Mouse (Mus musculus): Measurements from ENCODE around the gene Ralgapa2. TPM values are rescaled to one million over a fixed set of nuclear protein-coding genes. Genes with fewer than 3 reads are reported as not detected.
A peak's percentile ranks its signal among the peaks of the same experiment; 100 is the strongest.

Gene Ralgapa2
- total and polyA plus RNA-seq, 3 experiments = 9.2 to 9.6 TPM; not detected in 1

- Histone ChIP-seq H3K36me3 (ENCODE audit: control insufficient read depth in 1 of 2, insufficient read depth in 2 of 2, low read length in 2 of 2) (peaks cover 0 to 4% of the 10 kb centered on the region in 2 experiments; a peak in 3 of 4 replicates), H3K27ac (ENCODE audit: control insufficient read depth, low read depth, low read length) (no peak overlapping the region), H3K4me3 (ENCODE audit: control insufficient read depth in 1 of 2, insufficient read depth in 1 of 2, low read depth in 2 of 2, low read length in 2 of 2) (no peak overlapping the region), H3K9ac (ENCODE audit: control insufficient read depth, low read depth, low read length, poor library complexity, severe bottlenecking) (no peak overlapping the region), H3K4me1 (ENCODE audit: control insufficient read depth in 1 of 2, insufficient read depth in 2 of 2, low read length in 2 of 2) (peaks cover 0 to 3% of the 10 kb centered on the region in 2 experiments; a peak in 1 of 4 replicates), H3K9me3 (replicated peaks; ENCODE audit: insufficient read depth, low read length) (no peaks in the 10 kb centered on the region), H3K79me2 (ENCODE audit: control insufficient read depth, insufficient read depth, low read length, poor library complexity) (no peaks in the 10 kb centered on the region), H3K27me3 (ENCODE audit: control insufficient read depth in 1 of 2, insufficient read depth in 2 of 2, low read length in 2 of 2) (no peaks in the 10 kb centered on the region)
- no peak for DNase-seq (ENCODE audit: low read depth, low spot score)
- TF ChIP-seq MYC (IDR thresholded peaks at IDR 0.05; ENCODE audit: low read depth, low read length) (no peak), SIN3A (IDR thresholded peaks at IDR 0.05; ENCODE audit: low read length) (no peak), ETS1 (IDR thresholded peaks at IDR 0.05; ENCODE audit: low read depth, low read length) (no peak), GATA1 (IDR thresholded peaks at IDR 0.05; ENCODE audit: low read depth, low read length) (no peak), MXI1 (IDR thresholded peaks at IDR 0.05; ENCODE audit: low read depth, low read length) (no peak), E2F4 (IDR thresholded peaks at IDR 0.05; ENCODE audit: borderline replicate concordance, low read depth, low read length) (no peak), USF2 (IDR thresholded peaks at IDR 0.05; ENCODE audit: borderline replicate concordance in 1 of 2, insufficient read depth in 1 of 2, low read depth in 1 of 2, low read length in 2 of 2) (no peak)
Measured at GRCm38 (mm10) chr2:146427380-146427779, 84.8 kb downstream of the Ralgapa2 start.

- H3K9me3 ChIP-seq (replicated peaks; ENCODE audit: insufficient read depth, low read length) = no peaks in the 10 kb centered on the region
- H3K27me3 ChIP-seq (ENCODE audit: control insufficient read depth in 1 of 2, insufficient read depth in 2 of 2, low read length in 2 of 2) = no peaks in the 10 kb centered on the region
- no peak overlapping the region for H3K4me3 ChIP-seq (ENCODE audit: control insufficient read depth in 1 of 2, insufficient read depth in 1 of 2, low read depth in 2 of 2, low read length in 2 of 2)
- H3K4me1 ChIP-seq (ENCODE audit: control insufficient read depth in 1 of 2, insufficient read depth in 2 of 2, low read length in 2 of 2) = peaks cover 0 to 3% of the 10 kb centered on the region in 2 experiments; a peak in 1 of 4 replicates
- peak; percentile 14 for DNase-seq (ENCODE audit: low read depth, low spot score)
- no peaks in the 10 kb centered on the region for H3K79me2 ChIP-seq (ENCODE audit: control insufficient read depth, insufficient read depth, low read length, poor library complexity)
- no peak overlapping the region for H3K9ac ChIP-seq (ENCODE audit: control insufficient read depth, low read depth, low read length, poor library complexity, severe bottlenecking)
- TF ChIP-seq ZKSCAN1 (IDR thresholded peaks at IDR 0.05; ENCODE audit: low read depth, low read length) = no peak
- TF ChIP-seq MXI1 (IDR thresholded peaks at IDR 0.05; ENCODE audit: low read depth, low read length) = no peak
- TF ChIP-seq ZMIZ1 (IDR thresholded peaks at IDR 0.05; ENCODE audit: low read depth, low read length) = no peak
- TF ChIP-seq NELFE (IDR thresholded peaks at IDR 0.05; ENCODE audit: low read depth, low read length) = no peak
- no peak for TF ChIP-seq ZNF384 (IDR thresholded peaks at IDR 0.05; ENCODE audit: low read depth, low read length)
- no peak for TF ChIP-seq GATA1 (IDR thresholded peaks at IDR 0.05; ENCODE audit: low read depth, low read length)
- TF ChIP-seq MAX (IDR thresholded peaks at IDR 0.05; ENCODE audit: low read length) = no peak
- H3K36me3 ChIP-seq (ENCODE audit: control insufficient read depth in 1 of 2, insufficient read depth in 2 of 2, low read length in 2 of 2) = peaks cover 4% of the 10 kb centered on the region in 2 experiments
- no peak overlapping the region for H3K27ac ChIP-seq (ENCODE audit: control insufficient read depth, low read depth, low read length)
Measured at GRCm38 (mm10) chr2:146426321-146426720, 85.8 kb downstream of the Ralgapa2 start.

- H3K9me3 ChIP-seq (replicated peaks; ENCODE audit: insufficient read depth, low read length) = no peaks in the 10 kb centered on the region
- TF ChIP-seq E2F4 (IDR thresholded peaks at IDR 0.05; ENCODE audit: borderline replicate concordance, low read depth, low read length) (no peak), MYC (IDR thresholded peaks at IDR 0.05; ENCODE audit: low read depth, low read length) (no peak), CTCF (IDR thresholded peaks at IDR 0.05 in 2 of 3, conservative IDR thresholded peaks at IDR 0.05 in 1 of 3; ENCODE audit: control insufficient read depth in 1 of 3, insufficient read depth in 1 of 3, low read depth in 2 of 3, low read length in 3 of 3, poor library complexity in 1 of 3, severe bottlenecking in 1 of 3) (no peak), RAD21 (IDR thresholded peaks at IDR 0.05; ENCODE audit: low read depth, low read length) (no peak), HCFC1 (IDR thresholded peaks at IDR 0.05; ENCODE audit: low read depth, low read length) (no peak), POLR2A (IDR thresholded peaks at IDR 0.05; ENCODE audit: control insufficient read depth in 1 of 2, insufficient read depth in 1 of 2, low read depth in 1 of 2, low read length in 2 of 2, poor library complexity in 1 of 2) (no peak), CHD2 (IDR thresholded peaks at IDR 0.05; ENCODE audit: low read length) (no peak), USF2 (IDR thresholded peaks at IDR 0.05; ENCODE audit: borderline replicate concordance in 1 of 2, insufficient read depth in 1 of 2, low read depth in 1 of 2, low read length in 2 of 2) (no peak), MXI1 (IDR thresholded peaks at IDR 0.05; ENCODE audit: low read depth, low read length) (no peak), NELFE (IDR thresholded peaks at IDR 0.05; ENCODE audit: low read depth, low read length) (no peak), POLR2AphosphoS2 (IDR thresholded peaks at IDR 0.05; ENCODE audit: low read length) (no peak), POLR2AphosphoS5 (IDR thresholded peaks at IDR 0.05; ENCODE audit: borderline replicate concordance, low read depth, low read length) (no peak), KAT2A (conservative IDR thresholded peaks at IDR 0.05; ENCODE audit: low read depth, low read length) (no peak), ETS1 (IDR thresholded peaks at IDR 0.05; ENCODE audit: low read depth, low read length) (no peak), ZKSCAN1 (IDR thresholded peaks at IDR 0.05; ENCODE audit: low read depth, low read length) (no peak), MAX (IDR thresholded peaks at IDR 0.05; ENCODE audit: low read length) (no peak), MYB (IDR thresholded peaks at IDR 0.05; ENCODE audit: low read depth, low read length) (no peak)
- no peak overlapping the region for H3K27ac ChIP-seq (ENCODE audit: control insufficient read depth, low read depth, low read length)
- peaks cover 4 to 6% of the 10 kb centered on the region in 2 experiments for H3K36me3 ChIP-seq (ENCODE audit: control insufficient read depth in 1 of 2, insufficient read depth in 2 of 2, low read length in 2 of 2)
- H3K4me1 ChIP-seq (ENCODE audit: control insufficient read depth in 1 of 2, insufficient read depth in 2 of 2, low read length in 2 of 2) = peaks cover 0 to 3% of the 10 kb centered on the region in 2 experiments; a peak in 1 of 4 replicates
- H3K27me3 ChIP-seq (ENCODE audit: control insufficient read depth in 1 of 2, insufficient read depth in 2 of 2, low read length in 2 of 2) = no peaks in the 10 kb centered on the region
- no peaks in the 10 kb centered on the region for H3K79me2 ChIP-seq (ENCODE audit: control insufficient read depth, insufficient read depth, low read length, poor library complexity)
- DNase-seq (ENCODE audit: low read depth, low spot score) = no peak
- H3K4me3 ChIP-seq (ENCODE audit: control insufficient read depth in 1 of 2, insufficient read depth in 1 of 2, low read depth in 2 of 2, low read length in 2 of 2) = no peak overlapping the region
- H3K9ac ChIP-seq (ENCODE audit: control insufficient read depth, low read depth, low read length, poor library complexity, severe bottlenecking) = no peak overlapping the region
Measured at GRCm38 (mm10) chr2:146425235-146425634, 86.9 kb downstream of the Ralgapa2 start.
